Mouse (Mus musculus) C2C12 (cell line): ENCODE measurements at regions not wholly inside any gene's neighbourhood (a gene's known extent, or its start where the extent isn't known, plus 50 kb on each side); places are given as distances from the start of the nearest gene placed in this dataset.

Source experiments
- CEBPB ChIP-seq: IDR thresholded peaks from one replicate; pipeline ENCODE4 v1.6.1; 2011; ENCODE audit warnings: low read depth, mild to moderate bottlenecking, control low read depth, moderate library complexity
- CTCF ChIP-seq: IDR thresholded peaks from one replicate; pipeline ENCODE4 v1.5.1; 2011; ENCODE audit not compliant: control insufficient read depth, insufficient read depth, insufficient read length
- FOSL1 ChIP-seq: IDR thresholded peaks from one replicate; pipeline ENCODE4 v1.8.0; 2011; ENCODE audit warnings: mild to moderate bottlenecking, low read length; ENCODE audit not compliant: poor library complexity, insufficient read depth, severe bottlenecking
- MAX ChIP-seq: IDR thresholded peaks from one replicate; pipeline ENCODE4 v1.6.1; 2011; ENCODE audit warnings: mild to moderate bottlenecking, control low read depth
- MYOD1 ChIP-seq: IDR thresholded peaks from one replicate; pipeline ENCODE4 v1.6.1; 2011; ENCODE audit warnings: low read depth; ENCODE audit not compliant: control insufficient read depth, insufficient read length
- MYOG ChIP-seq: IDR thresholded peaks from one replicate; pipeline ENCODE4 v1.6.1; 2011; ENCODE audit not compliant: control insufficient read depth, insufficient read length; ENCODE audit errors: extremely low read depth
- USF1 ChIP-seq: IDR thresholded peaks from one replicate; pipeline ENCODE4 v1.6.1; 2011; ENCODE audit warnings: low read depth, mild to moderate bottlenecking, control low read depth, moderate library complexity

- TF ChIP-seq CTCF = no peak
- TF ChIP-seq MYOG = no peak
- no peak for TF ChIP-seq USF1
- no peak for TF ChIP-seq MYOD1
- no peak for TF ChIP-seq MAX
- TF ChIP-seq CEBPB = no peak
- no peak for TF ChIP-seq FOSL1
These were observed 175.4 kb downstream of the Ktn1 start for GRCm38 (mm10) chr14:47823696-47824095.
